Mouse (Mus musculus): Measurements from ENCODE around the gene Txlna. TPM values are rescaled to one million over a fixed set of nuclear protein-coding genes. Genes with fewer than 3 reads are reported as not detected.

Txlna gene
- 29.9 and 30.4 TPM in 2 replicates for polyA plus RNA-seq (2015; fragmentation: Nextera tagmentation; extraction: Ambion mirVana)

DNA sequence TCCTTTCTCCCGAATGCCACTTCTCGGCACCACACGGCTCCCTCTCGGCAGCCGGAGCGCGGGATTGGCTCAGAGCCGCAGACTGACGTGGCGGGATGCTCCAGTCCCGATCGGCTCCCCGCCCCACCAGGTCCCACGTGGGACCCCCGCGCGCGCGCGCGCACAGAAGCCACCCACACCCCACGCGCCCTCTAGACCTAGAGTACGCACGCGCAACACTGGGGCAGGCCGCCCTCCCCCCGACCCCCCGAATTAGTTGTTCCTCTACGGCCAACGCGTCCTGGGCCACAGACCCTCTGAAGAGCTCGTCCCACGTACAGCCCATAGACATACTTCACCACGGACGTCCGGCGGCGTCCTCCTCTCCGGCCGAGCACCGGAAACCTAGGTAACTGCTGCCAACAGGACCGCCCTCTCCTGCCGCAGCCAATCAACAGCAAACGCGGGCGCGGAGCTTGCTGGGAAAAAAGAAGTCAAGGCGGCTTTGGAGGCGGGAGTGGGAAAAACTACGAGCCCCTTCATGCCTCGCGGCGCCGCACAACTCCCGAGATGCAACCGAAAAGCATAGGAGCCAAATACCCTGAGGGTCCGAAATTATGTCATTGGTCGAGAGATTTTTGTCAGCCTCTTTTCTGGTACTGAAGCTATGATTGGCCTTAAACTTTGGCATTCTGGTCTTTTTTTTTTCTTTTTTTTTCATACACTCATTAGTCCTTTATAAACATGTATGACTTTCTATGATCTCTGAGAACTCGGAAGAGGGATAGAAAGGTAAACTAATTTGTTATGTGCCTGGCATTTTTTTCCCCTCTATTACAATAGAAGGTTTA is at the start of gene Txlna:
Txlna (minus strand) TSS at position 428 of the 830 bp plus-strand sequence.

DNA sequence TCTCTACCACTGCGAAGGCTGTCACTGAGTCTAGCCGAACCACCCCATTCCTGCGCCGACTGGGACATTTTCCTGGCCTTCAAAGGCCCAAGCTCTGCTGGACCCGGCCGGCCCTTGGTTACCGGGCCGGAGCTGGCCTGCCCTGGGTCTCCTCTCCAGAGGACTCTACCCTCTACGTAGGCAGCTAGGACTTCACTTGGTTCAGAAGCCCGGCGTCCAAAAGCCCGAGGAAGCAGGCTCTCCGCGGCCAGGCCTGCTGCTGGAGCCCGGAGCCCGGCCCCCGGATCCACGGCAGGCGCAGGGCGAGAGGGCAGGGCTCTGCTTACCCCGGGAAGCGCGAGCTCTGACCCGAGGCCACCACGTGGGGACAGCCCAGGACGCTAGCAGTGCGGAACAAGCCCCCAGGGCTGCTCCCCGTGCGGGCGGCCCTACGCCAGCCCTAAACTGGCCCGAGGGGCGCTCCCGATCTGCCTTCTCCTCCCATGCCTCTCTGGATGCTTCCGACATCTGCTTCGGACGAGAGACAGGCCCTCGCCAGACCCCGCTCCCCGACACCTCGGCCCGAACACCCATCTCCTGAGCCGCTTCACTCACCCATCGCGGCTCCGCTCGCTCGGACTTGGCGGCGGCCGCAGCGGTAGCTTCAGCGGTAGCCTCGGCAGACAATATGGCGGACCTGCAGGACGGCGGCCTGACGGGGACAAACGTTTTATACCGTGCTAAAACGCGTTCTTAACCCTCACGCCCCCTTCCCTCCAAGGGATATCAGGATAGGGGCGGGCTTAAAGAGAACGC is 31.4 kb upstream of the Txlna start, which contains the start of gene Kpna6:
Kpna6 (minus strand) TSS at position 685 of the 795 bp plus-strand sequence.

DNA sequence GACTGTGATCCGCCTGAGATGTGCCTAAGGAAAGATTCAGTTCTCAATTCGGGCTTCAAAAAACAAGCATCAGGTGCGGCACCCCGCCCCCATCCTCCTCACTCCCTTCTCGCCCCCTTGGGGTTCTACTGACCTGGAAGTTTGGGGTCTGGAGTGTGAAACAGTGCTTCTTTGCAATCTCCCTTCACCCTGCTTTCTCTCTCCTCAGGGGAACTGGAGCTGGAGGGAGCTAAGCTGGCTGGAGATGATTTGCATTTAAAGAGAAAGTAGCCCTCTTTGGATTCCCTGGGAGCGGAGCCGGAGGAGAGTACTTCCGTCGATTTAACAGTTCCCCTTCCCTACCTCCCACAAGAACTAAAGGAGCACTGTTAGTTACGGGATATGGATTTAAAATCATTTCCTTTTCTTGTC is 17.2 kb downstream of the Txlna start, which contains the start of gene Ccdc28b:
Ccdc28b (minus strand) TSS at position 267 of the 411 bp plus-strand sequence.

DNA sequence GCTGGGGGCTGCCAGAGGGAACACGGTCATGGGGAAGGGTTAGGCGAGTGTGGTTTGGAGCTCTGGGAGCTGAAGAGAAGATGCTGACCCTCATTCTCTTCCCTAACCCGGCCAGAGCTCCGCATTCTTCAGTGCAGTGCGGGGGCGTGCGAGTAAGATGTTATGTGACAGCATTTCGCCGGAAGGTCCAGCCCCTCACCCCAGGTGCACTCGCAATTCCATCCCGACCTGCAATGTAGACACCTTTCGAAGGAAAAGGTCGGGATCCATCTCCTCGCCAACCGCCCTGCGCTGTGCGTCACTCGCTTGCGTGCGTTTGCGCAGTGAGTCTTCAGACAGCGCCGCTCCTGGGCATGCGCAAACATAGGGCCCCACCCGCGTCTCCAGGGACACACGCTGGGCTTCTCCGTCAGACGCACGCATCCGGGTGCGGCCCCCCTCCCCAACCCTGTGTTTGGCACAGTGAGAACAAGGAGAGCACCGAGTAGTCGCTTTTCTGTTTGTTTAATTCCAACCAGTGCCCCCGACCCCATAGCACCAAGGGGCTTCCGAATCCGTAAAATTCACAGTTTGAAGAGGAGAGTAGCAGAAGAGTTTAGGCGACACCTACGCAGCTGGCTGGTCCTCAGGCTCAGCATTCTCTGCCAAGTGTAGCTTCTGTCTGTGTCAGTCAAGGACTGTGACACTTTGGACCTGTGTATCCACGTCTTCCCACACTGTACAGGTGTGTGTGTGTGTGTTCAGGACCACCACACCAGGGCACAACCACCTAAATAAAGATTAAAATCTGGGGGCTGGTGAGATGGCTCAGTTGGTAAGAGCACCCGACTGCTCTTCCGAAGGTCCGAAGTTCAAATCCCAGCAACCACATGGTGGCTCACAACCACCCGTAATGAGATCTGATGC is 21.8 kb downstream of the Txlna start, which contains the start of gene Iqcc:
Iqcc (minus strand) TSS at position 314 of the 906 bp plus-strand sequence.

DNA sequence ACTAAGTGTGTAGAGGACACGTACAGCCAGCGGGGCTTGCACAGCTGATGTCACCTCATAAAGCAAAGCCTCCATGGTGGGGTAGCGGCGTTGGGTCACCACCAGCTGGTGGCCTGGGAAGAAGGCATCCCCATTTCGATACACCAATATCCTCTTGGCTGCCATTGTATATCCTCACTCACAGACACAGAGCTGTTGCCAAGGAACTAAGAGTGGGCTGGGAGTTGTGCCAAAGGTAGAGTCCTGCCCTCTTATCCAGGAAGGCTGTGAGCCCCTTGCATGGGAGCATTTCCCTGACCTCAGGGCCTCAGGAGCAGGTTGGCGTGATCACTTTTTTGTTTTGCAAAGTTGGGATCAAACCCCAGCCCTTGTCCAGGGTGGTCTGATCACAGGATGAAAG is 26.8 kb downstream of the Txlna start, which contains the start of gene Dcdc2b:
Dcdc2b (minus strand) TSS at position 165 of the 400 bp plus-strand sequence.

DNA sequence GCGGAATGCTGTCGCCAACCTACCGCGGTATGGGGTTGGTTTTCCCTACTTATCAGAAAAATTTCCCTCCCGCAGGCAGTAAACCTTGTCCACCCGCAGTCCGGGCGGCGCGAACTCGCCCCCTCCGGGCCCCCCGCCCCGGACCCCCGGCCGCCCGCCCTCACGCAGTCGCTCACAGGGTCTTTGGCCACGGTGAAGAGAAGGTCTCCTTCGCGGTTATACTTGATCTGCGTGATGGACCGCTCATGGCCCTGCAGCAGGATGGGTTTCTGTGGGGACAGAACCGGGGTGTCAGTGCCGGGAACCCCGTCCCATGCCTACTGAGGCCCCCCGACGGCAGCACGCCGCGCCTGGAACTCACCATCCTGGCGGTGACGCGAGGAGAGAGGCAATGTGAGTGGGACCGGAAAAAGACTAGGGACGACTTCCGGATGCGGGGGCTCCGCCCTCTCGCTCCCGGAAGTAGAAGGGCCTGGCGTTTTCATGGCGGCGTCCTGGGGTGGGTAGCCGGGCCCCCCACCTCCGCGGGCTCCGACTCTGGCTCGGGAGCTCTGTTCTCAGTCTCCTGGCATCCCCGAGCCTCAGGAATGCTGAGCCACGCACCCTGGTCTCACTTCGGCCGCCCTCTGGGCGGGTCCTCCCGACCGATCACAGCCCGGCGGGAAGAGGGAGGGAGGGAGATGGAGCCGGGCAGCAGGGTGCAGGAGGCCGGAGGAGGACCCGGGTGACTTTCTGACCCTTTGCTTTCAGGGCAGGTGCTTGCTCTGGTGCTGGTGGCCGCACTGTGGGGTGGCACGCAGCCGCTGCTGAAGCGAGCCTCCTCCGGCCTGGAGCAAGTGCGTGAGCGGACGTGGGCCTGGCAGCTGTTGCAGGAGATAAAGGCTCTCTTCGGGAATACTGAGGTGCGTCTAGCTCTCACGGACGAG is 40.4 kb downstream of the Txlna start, which contains the start of the genes Eif3i and Tmem234:
Eif3i (minus strand) TSS at position 416 of the 926 bp plus-strand sequence.
Tmem234 (plus strand) TSS at position 436 of the 926 bp plus-strand sequence.

DNA sequence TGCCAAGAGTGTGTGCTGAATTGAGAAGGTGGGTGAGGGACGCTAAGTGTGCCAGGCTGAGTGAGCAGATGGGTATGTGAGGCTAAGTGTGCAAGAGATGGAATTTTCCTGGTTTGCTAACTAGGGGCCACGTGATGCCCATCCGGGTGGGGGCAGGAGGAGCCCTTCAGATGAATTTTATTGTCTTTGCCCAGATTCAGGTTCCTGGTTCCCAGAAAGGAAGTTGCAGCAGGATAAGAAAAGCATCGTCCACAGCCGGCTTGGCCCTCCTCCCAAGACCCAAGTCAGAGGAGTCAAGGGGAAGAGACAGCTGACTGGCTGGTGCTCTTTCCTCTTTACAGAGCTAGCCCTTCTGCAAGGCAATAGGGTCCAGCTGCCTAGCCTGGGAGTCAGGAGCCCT is 62.4 kb downstream of the Txlna start, which contains the start of gene Fam167b:
Fam167b (minus strand) TSS at position 84 of the 400 bp plus-strand sequence.

Other genes with a start within 250 kb of the Txlna start
- 0.26 and 0.28 TPM in 2 replicates for gene Zbtb8b, start 200.2 kb downstream of the Txlna start, polyA plus RNA-seq (2015; fragmentation: Nextera tagmentation; extraction: Ambion mirVana)
- gene Bsdc1, start 179.5 kb downstream of the Txlna start, polyA plus RNA-seq (2015; fragmentation: Nextera tagmentation; extraction: Ambion mirVana): 63.6 and 67.3 TPM in 2 replicates
- 0.10 TPM in 1 of 2 replicates, not detected in the other for gene Tssk3, start 150.0 kb downstream of the Txlna start, polyA plus RNA-seq (2015; fragmentation: Nextera tagmentation; extraction: Ambion mirVana)
- 0.74 and 0.83 TPM in 2 replicates for gene Fam229a, start 149.9 kb downstream of the Txlna start, polyA plus RNA-seq (2015; fragmentation: Nextera tagmentation; extraction: Ambion mirVana)
- gene Marcksl1, start 127.5 kb downstream of the Txlna start, polyA plus RNA-seq (2015; fragmentation: Nextera tagmentation; extraction: Ambion mirVana): 93.7 and 116 TPM in 2 replicates
- gene Hdac1, start 98.4 kb downstream of the Txlna start, polyA plus RNA-seq (2015; fragmentation: Nextera tagmentation; extraction: Ambion mirVana): 127 and 132 TPM in 2 replicates
- gene Lck, start 67.4 kb downstream of the Txlna start, polyA plus RNA-seq (2015; fragmentation: Nextera tagmentation; extraction: Ambion mirVana): 7.3 and 7.8 TPM in 2 replicates
- 11.2 and 17.2 TPM in 2 replicates for gene Fam167b, start 62.5 kb downstream of the Txlna start, polyA plus RNA-seq (2015; fragmentation: Nextera tagmentation; extraction: Ambion mirVana)
- 233 and 235 TPM in 2 replicates for gene Eif3i, start 40.4 kb downstream of the Txlna start, polyA plus RNA-seq (2015; fragmentation: Nextera tagmentation; extraction: Ambion mirVana)
- gene Tmem234, start 40.4 kb downstream of the Txlna start, polyA plus RNA-seq (2015; fragmentation: Nextera tagmentation; extraction: Ambion mirVana): 185 and 186 TPM in 2 replicates
- gene Dcdc2b, start 26.8 kb downstream of the Txlna start, polyA plus RNA-seq (2015; fragmentation: Nextera tagmentation; extraction: Ambion mirVana): 0.81 and 1.3 TPM in 2 replicates
- 15.1 and 15.3 TPM in 2 replicates for gene Iqcc, start 22.0 kb downstream of the Txlna start, polyA plus RNA-seq (2015; fragmentation: Nextera tagmentation; extraction: Ambion mirVana)
- gene Ccdc28b, start 17.1 kb downstream of the Txlna start, polyA plus RNA-seq (2015; fragmentation: Nextera tagmentation; extraction: Ambion mirVana): 36.7 and 45.7 TPM in 2 replicates
- 5.4 and 6.5 TPM in 2 replicates for gene Kpna6, start 31.7 kb upstream of the Txlna start, polyA plus RNA-seq (2015; fragmentation: Nextera tagmentation; extraction: Ambion mirVana)
- gene Tmem39b, start 55.8 kb upstream of the Txlna start, polyA plus RNA-seq (2015; fragmentation: Nextera tagmentation; extraction: Ambion mirVana): 4.9 and 5.1 TPM in 2 replicates
- gene Khdrbs1, start 101.2 kb upstream of the Txlna start, polyA plus RNA-seq (2015; fragmentation: Nextera tagmentation; extraction: Ambion mirVana): 42.1 and 46.7 TPM in 2 replicates
- 286 and 292 TPM in 2 replicates for gene Ptp4a2, start 170.2 kb upstream of the Txlna start, polyA plus RNA-seq (2015; fragmentation: Nextera tagmentation; extraction: Ambion mirVana)